Mouse (Mus musculus): ENCODE measurements around the gene Calr3. TPM values are rescaled to one million over a fixed set of nuclear protein-coding genes. Genes with fewer than 3 reads are reported as not detected.

Calr3 gene
- polyA plus RNA-seq, 1 experiment: not detected

GRCm38 (mm10) chr8:72459881-72460533 lies 16.3 kb upstream of the Calr3 start:
- no peak for TF ChIP-seq CTCF (IDR thresholded peaks at IDR 0.05; ENCODE audit: extremely low read depth, insufficient read length, insufficient replicate concordance, low read depth, low read length)
- Histone ChIP-seq H3K4me1 (ENCODE audit: control insufficient read depth, insufficient read depth, insufficient read length, low read length) (no peaks in the 10 kb centered on the region; the same call in 1 of the 2 replicates), H3K36me3 (ENCODE audit: control insufficient read depth, insufficient read depth, low read length) (peaks cover 54% of the 10 kb centered on the region), H3K4me3 (ENCODE audit: low read depth, low read length) (no peak overlapping the region), H3K27me3 (ENCODE audit: control insufficient read depth, insufficient read depth, low read length) (no peaks in the 10 kb centered on the region), H3K27ac (ENCODE audit: insufficient read depth, low read depth, low read length) (no peak overlapping the region)
- 85% methylated on average over 4 of the region's 4 CpGs for WGBS

- Histone ChIP-seq H3K36me3 (ENCODE audit: control insufficient read depth, insufficient read depth, low read length) (peaks cover 43% of the 10 kb centered on the region), H3K27ac (ENCODE audit: insufficient read depth, low read depth, low read length) (no peak overlapping the region), H3K27me3 (ENCODE audit: control insufficient read depth, insufficient read depth, low read length) (no peaks in the 10 kb centered on the region), H3K4me1 (ENCODE audit: control insufficient read depth, insufficient read depth, insufficient read length, low read length) (no peaks in the 10 kb centered on the region; the same call in 1 of the 2 replicates), H3K4me3 (ENCODE audit: low read depth, low read length) (no peak overlapping the region)
- TF ChIP-seq CTCF (IDR thresholded peaks at IDR 0.05; ENCODE audit: extremely low read depth, insufficient read length, insufficient replicate concordance, low read depth, low read length) (no peak), POLR2A (IDR thresholded peaks at IDR 0.05; ENCODE audit: low read depth, low read length) (no peak)
- 89% methylated on average over 6 of the region's 6 CpGs for WGBS
Measured at GRCm38 (mm10) chr8:72458457-72458856, 14.8 kb upstream of the Calr3 start.

GRCm38 (mm10) chr8:72457806-72458205 lies 14.1 kb upstream of the Calr3 start:
- WGBS: 90% methylated on average over 3 of the region's 3 CpGs
- H3K4me1 ChIP-seq (ENCODE audit: control insufficient read depth, insufficient read depth, insufficient read length, low read length): no peaks in the 10 kb centered on the region; the same call in 1 of the 2 replicates
- H3K36me3 ChIP-seq (ENCODE audit: control insufficient read depth, insufficient read depth, low read length): peaks cover 36% of the 10 kb centered on the region
- TF ChIP-seq POLR2A (IDR thresholded peaks at IDR 0.05; ENCODE audit: low read depth, low read length) (no peak), CTCF (IDR thresholded peaks at IDR 0.05; ENCODE audit: extremely low read depth, insufficient read length, insufficient replicate concordance, low read depth, low read length) (no peak)
- no peak overlapping the region for H3K4me3 ChIP-seq (ENCODE audit: low read depth, low read length)
- no peak overlapping the region for H3K27ac ChIP-seq (ENCODE audit: insufficient read depth, low read depth, low read length)
- H3K27me3 ChIP-seq (ENCODE audit: control insufficient read depth, insufficient read depth, low read length): no peaks in the 10 kb centered on the region

GRCm38 (mm10) chr8:72455317-72455716 lies 11.6 kb upstream of the Calr3 start:
- 85% methylated on average over 4 of the region's 4 CpGs for WGBS
- Histone ChIP-seq H3K4me3 (ENCODE audit: low read depth, low read length) (no peak overlapping the region), H3K36me3 (ENCODE audit: control insufficient read depth, insufficient read depth, low read length) (peaks cover 13% of the 10 kb centered on the region; the same call in 1 of the 2 replicates)

GRCm38 (mm10) chr8:72453904-72454303 lies 10.2 kb upstream of the Calr3 start:
- TF ChIP-seq CTCF (IDR thresholded peaks at IDR 0.05; ENCODE audit: extremely low read depth, insufficient read length, insufficient replicate concordance, low read depth, low read length): no peak
- no peak for TF ChIP-seq POLR2A (IDR thresholded peaks at IDR 0.05; ENCODE audit: low read depth, low read length)
- H3K36me3 ChIP-seq (ENCODE audit: control insufficient read depth, insufficient read depth, low read length): peaks cover 5% of the 10 kb centered on the region; the same call in 1 of the 2 replicates
- 95% methylated on average over 2 of the region's 2 CpGs for WGBS
- H3K4me3 ChIP-seq (ENCODE audit: low read depth, low read length): no peak overlapping the region
- no peaks in the 10 kb centered on the region for H3K4me1 ChIP-seq (ENCODE audit: control insufficient read depth, insufficient read depth, insufficient read length, low read length)
- H3K27ac ChIP-seq (ENCODE audit: insufficient read depth, low read depth, low read length): no peak overlapping the region
- no peaks in the 10 kb centered on the region for H3K27me3 ChIP-seq (ENCODE audit: control insufficient read depth, insufficient read depth, low read length)

More at GRCm38 (mm10) chr8:72455317-72455716, 11.6 kb upstream of the Calr3 start:
- no peak overlapping the region for H3K27ac ChIP-seq (ENCODE audit: insufficient read depth, low read depth, low read length)
- no peaks in the 10 kb centered on the region for H3K4me1 ChIP-seq (ENCODE audit: control insufficient read depth, insufficient read depth, insufficient read length, low read length)
- TF ChIP-seq CTCF (IDR thresholded peaks at IDR 0.05; ENCODE audit: extremely low read depth, insufficient read length, insufficient replicate concordance, low read depth, low read length): no peak
- no peak for TF ChIP-seq POLR2A (IDR thresholded peaks at IDR 0.05; ENCODE audit: low read depth, low read length)
- no peaks in the 10 kb centered on the region for H3K27me3 ChIP-seq (ENCODE audit: control insufficient read depth, insufficient read depth, low read length)

GRCm38 (mm10) chr8:72451516-72451915 lies 7.8 kb upstream of the Calr3 start:
- no peaks in the 10 kb centered on the region for H3K4me1 ChIP-seq (ENCODE audit: control insufficient read depth, insufficient read depth, insufficient read length, low read length)
- no peaks in the 10 kb centered on the region for H3K27me3 ChIP-seq (ENCODE audit: control insufficient read depth, insufficient read depth, low read length)
- WGBS: 72% methylated on average over 8 of the region's 8 CpGs
- no peak overlapping the region for H3K4me3 ChIP-seq (ENCODE audit: low read depth, low read length)
- no peak for TF ChIP-seq CTCF (IDR thresholded peaks at IDR 0.05; ENCODE audit: extremely low read depth, insufficient read length, insufficient replicate concordance, low read depth, low read length)
- TF ChIP-seq POLR2A (IDR thresholded peaks at IDR 0.05; ENCODE audit: low read depth, low read length): no peak
- H3K36me3 ChIP-seq (ENCODE audit: control insufficient read depth, insufficient read depth, low read length): 0 out of 2 replicates have a peak, but pooled peaks cover 1% of the 10 kb centered on the region
- H3K27ac ChIP-seq (ENCODE audit: insufficient read depth, low read depth, low read length): no peak overlapping the region

GRCm38 (mm10) chr8:72445071-72445470 lies 1.4 kb upstream of the Calr3 start:
- H3K4me1 ChIP-seq (ENCODE audit: control insufficient read depth, insufficient read depth, insufficient read length, low read length): peaks cover 5% of the 10 kb centered on the region; the same call in 1 of the 2 replicates
- H3K27ac ChIP-seq (ENCODE audit: insufficient read depth, low read depth, low read length): no peak overlapping the region
- no peak overlapping the region for H3K4me3 ChIP-seq (ENCODE audit: low read depth, low read length)
- H3K36me3 ChIP-seq (ENCODE audit: control insufficient read depth, insufficient read depth, low read length): no peaks in the 10 kb centered on the region
- H3K27me3 ChIP-seq (ENCODE audit: control insufficient read depth, insufficient read depth, low read length): no peaks in the 10 kb centered on the region
- WGBS: 92% methylated on average over 6 of the region's 6 CpGs
- no peak for TF ChIP-seq CTCF (IDR thresholded peaks at IDR 0.05; ENCODE audit: extremely low read depth, insufficient read length, insufficient replicate concordance, low read depth, low read length)
- TF ChIP-seq POLR2A (IDR thresholded peaks at IDR 0.05; ENCODE audit: low read depth, low read length): no peak
